Mouse (Mus musculus) heart, postnatal 0 days (tissue): ENCODE measurements around the gene Gns.

Experiments
- CTCF ChIP-seq: IDR thresholded peaks from 2 replicates; pipeline ENCODE4 v1.5.1; 2016; ENCODE audit warnings: antibody characterized with exemption, control low read depth, low read depth
- EP300 ChIP-seq: IDR thresholded peaks from 2 replicates; pipeline ENCODE4 v1.6.1; 2016; ENCODE audit warnings: antibody characterized with exemption, low read depth

DNA sequence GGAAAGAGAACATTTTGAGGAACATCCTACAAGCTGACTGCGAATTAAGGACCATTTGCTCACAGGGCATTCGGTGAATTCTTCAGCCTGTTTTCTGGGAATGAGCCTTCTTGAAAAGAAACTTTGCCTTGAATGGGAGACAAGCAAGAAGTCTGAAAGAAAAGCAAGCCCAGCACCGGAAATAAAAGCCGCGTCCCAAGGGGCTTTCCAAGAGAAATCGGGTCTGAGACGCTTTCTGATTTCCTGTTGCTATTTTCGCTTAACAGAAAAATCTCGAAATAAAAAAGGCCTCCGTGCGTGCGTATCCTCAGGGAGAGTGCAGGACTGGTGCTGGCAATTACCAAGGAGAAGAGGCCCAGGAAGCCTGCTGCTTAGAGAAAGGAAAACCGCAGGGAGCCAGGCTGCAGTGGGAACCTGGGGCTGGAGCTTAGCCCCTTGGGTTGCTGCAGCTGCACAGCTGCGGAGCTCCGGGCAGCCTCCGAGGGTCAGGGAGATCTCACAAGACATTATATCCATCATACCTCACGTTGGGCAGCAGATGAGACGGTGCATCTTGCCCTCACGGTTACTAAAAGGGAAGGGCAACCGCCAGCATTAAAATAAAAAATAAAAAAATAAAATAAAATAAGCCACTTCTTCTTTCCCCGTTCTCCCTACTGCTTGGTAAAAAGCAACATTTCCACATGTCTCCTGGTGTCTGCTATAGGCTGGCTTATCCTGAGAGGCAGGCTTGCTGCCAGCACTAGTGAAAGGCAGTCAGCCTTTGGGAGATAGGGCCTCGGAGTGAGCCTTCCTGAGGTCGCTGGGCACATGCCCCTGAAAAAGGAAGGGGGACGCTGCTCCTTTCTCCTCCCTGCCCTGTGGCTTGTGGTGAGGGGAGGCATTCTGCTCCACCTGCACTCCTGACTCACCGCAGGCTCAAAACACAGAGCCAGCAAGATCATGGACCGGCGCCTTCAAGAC is 49.3 kb upstream of the Gns start:
- TF ChIP-seq EP300 = no peak
- TF ChIP-seq CTCF = no peak
